Mouse (Mus musculus): ENCODE measurements around the gene Stat2.
"Not testable (repeated sequence)": the region's sequence is repeated elsewhere in the genome, so short reads cannot be mapped to it uniquely, and the experiment has no call there.

Gene Stat2

GRCm38 (mm10) chr10:128298243-128298642 is 27.9 kb downstream of the Stat2 start:
- DNase-seq (ENCODE audit: low spot score in 2 of 2), result no peak

- no peak for DNase-seq (ENCODE audit: low spot score in 2 of 2)
Observed at GRCm38 (mm10) chr10:128298702-128299171, 28.4 kb downstream of the Stat2 start, which contains the start of gene Il23a. Il23a (minus strand) TSS chr10:128298752.

GRCm38 (mm10) chr10:128302357-128302756 is 32.0 kb downstream of the Stat2 start:
- no peak for DNase-seq (ENCODE audit: low spot score in 2 of 2)

- peak in 1 of 2 experiments; percentile 28 for DNase-seq (ENCODE audit: low spot score in 2 of 2)
Observed at GRCm38 (mm10) chr10:128302785-128303125, 32.4 kb downstream of the Stat2 start.

GRCm38 (mm10) chr10:128303126-128304021 is 33.0 kb downstream of the Stat2 start, which contains the start of gene Pan2:
Pan2 (plus strand) TSS chr10:128303335.
- DNase-seq (ENCODE audit: low spot score in 2 of 2), result peak; percentile 100

GRCm38 (mm10) chr10:128309654-128310053 is 39.3 kb downstream of the Stat2 start:
- no peak for DNase-seq (ENCODE audit: low spot score in 2 of 2)

- no peak for DNase-seq (ENCODE audit: low spot score in 2 of 2)
Observed at GRCm38 (mm10) chr10:128310177-128310576, 39.8 kb downstream of the Stat2 start.

GRCm38 (mm10) chr10:128310902-128311301 is 40.5 kb downstream of the Stat2 start:
- no peak for DNase-seq (ENCODE audit: low spot score in 2 of 2)

GRCm38 (mm10) chr10:128315578-128315977 is 45.2 kb downstream of the Stat2 start:
- DNase-seq (ENCODE audit: low spot score in 2 of 2), result no peak

- no peak for DNase-seq (ENCODE audit: low spot score in 2 of 2)
Observed at GRCm38 (mm10) chr10:128321641-128322040, 51.3 kb downstream of the Stat2 start.

GRCm38 (mm10) chr10:128322141-128323108 is 52.1 kb downstream of the Stat2 start, which contains the start of gene Cnpy2:
Cnpy2 (plus strand) TSS chr10:128322459.
- peak; percentile 73 to 79 for DNase-seq (ENCODE audit: low spot score in 2 of 2)

GRCm38 (mm10) chr10:128323516-128323915 is 53.2 kb downstream of the Stat2 start:
- no peak for DNase-seq (ENCODE audit: low spot score in 2 of 2)

- peak in 1 of 2 experiments; percentile 24 for DNase-seq (ENCODE audit: low spot score in 2 of 2)
Observed at GRCm38 (mm10) chr10:128326825-128327224, 56.5 kb downstream of the Stat2 start.

- no peak for DNase-seq (ENCODE audit: low spot score in 2 of 2)
Observed at GRCm38 (mm10) chr10:128327610-128328009, 57.3 kb downstream of the Stat2 start.

GRCm38 (mm10) chr10:128332358-128333249 is 62.2 kb downstream of the Stat2 start:
- DNase-seq (ENCODE audit: low spot score in 2 of 2), result not testable (repeated sequence)

GRCm38 (mm10) chr10:128335582-128335981 is 65.2 kb downstream of the Stat2 start:
- no peak for DNase-seq (ENCODE audit: low spot score in 2 of 2)

GRCm38 (mm10) chr10:128336195-128336594 is 65.8 kb downstream of the Stat2 start:
- no peak for DNase-seq (ENCODE audit: low spot score in 2 of 2)

GRCm38 (mm10) chr10:128336597-128336996 is 66.2 kb downstream of the Stat2 start:
- DNase-seq (ENCODE audit: low spot score in 2 of 2), result no peak

GRCm38 (mm10) chr10:128337306-128338181 is 67.2 kb downstream of the Stat2 start, which contains the start of gene Cs:
Cs (plus strand) TSS chr10:128337734.
- peak; percentile 92 to 93 for DNase-seq (ENCODE audit: low spot score in 2 of 2)

GRCm38 (mm10) chr10:128338415-128338814 is 68.1 kb downstream of the Stat2 start:
- DNase-seq (ENCODE audit: low spot score in 2 of 2), result no peak

All from right cerebral cortex, postnatal 36 days (tissue).